Mouse (Mus musculus): ENCODE data around the gene Olfr152.

Olfr152 gene

DNA sequence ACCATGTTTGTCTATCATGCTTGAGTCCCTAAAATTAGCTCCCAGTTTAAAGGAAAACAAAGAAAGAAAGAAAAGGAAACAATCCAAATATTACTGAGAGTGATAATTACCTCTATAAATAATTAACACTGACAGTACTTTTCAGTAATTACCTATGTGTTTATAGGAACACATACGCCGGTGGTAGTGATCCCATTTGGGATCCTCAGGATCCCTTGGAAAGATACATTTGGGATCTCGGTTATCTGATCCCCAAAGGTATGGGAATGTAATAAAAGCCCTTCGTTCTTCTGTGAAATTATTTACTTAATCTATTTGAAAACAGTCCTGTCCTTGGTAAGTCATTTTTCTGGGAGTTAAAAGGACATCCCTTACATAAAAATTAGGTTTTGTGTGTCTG is at the start of gene Olfr152:
Gene Olfr152 (plus strand): TSS at position 301 of the 400 bp plus-strand sequence.
- DNase-seq (ENCODE audit: low read depth, low spot score), result no peak

DNA sequence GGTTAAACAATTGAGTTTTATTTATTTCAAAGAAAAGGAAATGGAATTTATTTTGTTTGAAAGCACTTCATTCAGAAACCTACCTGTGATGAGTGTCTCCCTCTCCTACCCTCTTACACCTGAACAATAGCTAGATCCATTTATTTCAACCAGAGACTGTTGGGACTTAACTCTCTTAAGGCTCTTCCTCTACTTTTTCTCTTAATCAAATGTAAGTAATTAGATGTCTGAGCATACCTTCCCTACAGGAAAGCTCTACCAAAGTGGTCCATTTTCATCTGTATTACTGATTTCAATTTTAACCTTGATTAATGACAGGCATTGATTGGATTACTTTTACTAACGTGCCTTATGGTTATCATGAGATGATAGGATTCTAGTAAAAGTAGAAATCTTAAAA is 39.4 kb upstream of the Olfr152 start, which contains the start of gene Olfr1138:
Gene Olfr1138 (minus strand): TSS at position 101 of the 400 bp plus-strand sequence.
- DNase-seq (ENCODE audit: low read depth, low spot score), result no peak

DNA sequence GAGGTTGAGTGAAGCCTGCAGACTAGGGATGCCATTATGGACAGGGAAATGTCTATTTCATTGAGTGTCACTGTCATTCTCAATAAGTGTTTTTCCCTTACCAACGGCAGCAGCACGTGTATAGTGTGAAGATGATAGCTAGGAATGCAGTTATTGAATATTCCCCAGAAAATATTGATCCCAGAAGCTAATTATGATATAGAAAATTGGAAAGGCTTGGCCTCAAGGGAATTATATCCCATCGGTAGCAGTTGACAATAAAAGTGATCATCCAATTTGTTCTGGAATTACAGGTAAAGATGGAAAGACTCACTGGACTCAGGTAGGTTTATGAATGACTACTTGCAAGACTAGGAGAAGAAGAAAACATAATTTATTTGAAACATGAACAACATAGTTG is 35.8 kb upstream of the Olfr152 start, which contains the start of gene Olfr1140:
Gene Olfr1140 (plus strand): TSS at position 301 of the 400 bp plus-strand sequence.
- DNase-seq (ENCODE audit: low read depth, low spot score), result no peak

DNA sequence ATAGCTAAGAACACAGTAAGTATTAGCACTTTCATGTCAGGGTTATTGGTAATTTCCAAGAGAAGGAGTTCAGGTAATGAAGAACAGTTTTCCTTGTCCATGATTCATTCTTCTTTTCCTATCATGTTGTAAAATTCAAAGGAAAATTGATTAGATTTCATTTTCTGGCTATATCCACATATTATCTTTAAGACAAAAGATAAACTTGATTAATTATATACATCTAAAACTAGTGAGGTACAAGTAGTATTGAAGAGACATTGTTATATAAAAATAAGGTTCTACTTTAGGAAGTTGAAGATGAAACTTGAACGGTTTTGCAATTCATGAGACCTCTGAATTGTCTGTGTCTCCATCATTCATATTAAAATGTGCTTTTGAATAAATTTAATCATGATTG is 25.4 kb upstream of the Olfr152 start, which contains the start of gene Olfr1141:
Gene Olfr1141 (minus strand): TSS at position 101 of the 400 bp plus-strand sequence.
- no peak for DNase-seq (ENCODE audit: low read depth, low spot score)

DNA sequence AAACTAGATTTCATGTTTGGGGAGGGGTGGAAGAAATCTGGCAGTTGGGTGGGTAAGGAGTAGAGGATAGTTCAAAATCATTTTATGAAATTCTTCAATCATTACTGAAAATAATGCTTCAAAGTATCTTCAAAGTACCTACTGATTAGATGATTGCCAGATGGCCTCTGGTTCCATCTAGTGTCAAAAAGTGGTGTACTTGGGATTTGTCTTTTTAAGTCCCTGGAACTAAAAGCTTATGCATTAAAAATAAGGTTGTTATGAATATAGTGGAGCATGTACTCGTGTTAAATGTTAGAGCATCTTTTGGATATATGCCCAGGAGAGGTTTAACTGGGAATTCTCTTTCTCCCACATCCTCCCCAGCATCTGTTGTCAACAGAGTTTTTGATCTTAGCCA is 3.1 kb upstream of the Olfr152 start:
- DNase-seq (ENCODE audit: low read depth, low spot score), result no peak

DNA sequence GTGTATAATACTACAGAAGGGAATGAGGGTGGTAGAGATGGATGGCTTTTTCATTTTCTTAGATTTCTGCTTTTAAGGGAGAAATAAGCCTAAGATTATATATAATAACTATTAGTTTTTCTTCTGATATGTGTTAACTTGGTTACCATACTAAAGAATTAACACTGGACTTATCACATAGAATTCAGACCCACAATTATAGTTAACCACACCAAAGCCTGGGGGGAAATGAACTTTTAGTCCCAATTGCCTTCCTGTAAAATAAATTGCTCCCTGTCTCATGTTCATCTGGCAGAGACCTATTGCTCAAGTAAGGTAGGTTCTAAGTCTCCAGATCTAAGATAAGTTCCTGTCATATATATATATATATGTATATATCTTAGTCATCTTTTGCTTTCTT is 21.0 kb downstream of the Olfr152 start, which contains the start of gene Olfr1143:
Gene Olfr1143 (plus strand): TSS at position 301 of the 400 bp plus-strand sequence.
- DNase-seq (ENCODE audit: low read depth, low spot score), result no peak

DNA sequence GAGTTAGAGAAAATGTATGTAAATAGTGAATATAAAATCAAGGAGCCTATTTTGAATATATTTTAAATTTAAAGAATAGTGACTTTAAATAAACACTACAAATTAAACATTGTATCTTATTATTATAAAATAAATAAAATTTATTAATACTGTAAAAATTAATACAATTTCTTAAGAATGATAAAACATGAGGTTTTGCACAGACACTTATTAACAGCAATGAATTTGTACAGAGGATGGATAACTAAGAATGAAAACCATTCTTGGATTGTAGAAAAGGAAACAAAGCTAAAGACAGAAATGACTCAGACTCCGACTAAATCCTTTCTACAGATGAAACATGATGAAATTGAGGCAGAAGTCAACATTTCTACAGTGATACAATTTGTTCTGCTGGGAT is 30.2 kb downstream of the Olfr152 start, which contains the start of gene Olfr1145:
Gene Olfr1145 (plus strand): TSS at position 301 of the 400 bp plus-strand sequence.
- DNase-seq (ENCODE audit: low read depth, low spot score), result no peak

DNA sequence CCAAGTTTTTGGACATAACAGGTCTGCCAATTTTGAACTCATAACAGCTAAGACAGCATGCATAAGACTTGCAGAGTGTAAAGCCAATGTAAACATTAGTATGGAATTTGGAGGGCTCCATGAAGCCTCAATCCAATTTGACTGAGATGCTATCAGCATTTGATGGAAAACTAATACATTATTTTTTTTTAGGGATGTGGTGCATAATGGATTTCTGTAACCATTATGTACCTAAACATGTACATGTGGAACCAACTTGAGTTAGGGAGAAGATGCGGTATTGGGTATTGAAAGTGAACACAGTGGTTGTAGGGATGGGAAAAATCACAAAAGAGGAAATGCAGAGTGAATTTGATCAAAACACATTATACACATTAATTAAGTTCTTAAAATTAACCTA is 51.0 kb downstream of the Olfr152 start, which contains the start of gene Olfr1148:
Gene Olfr1148 (plus strand): TSS at position 301 of the 400 bp plus-strand sequence.
- no peak for DNase-seq (ENCODE audit: low read depth, low spot score)
